Mouse (Mus musculus) heart, postnatal 0 days (tissue): Measurements from ENCODE around the gene Bbs9.
A peak's percentile ranks its signal among the peaks of the same experiment; 100 is the strongest.

Source experiments
- CTCF ChIP-seq: IDR thresholded peaks from 2 replicates; pipeline ENCODE4 v1.5.1; 2016; ENCODE audit warnings: antibody characterized with exemption, control low read depth, low read depth
- EP300 ChIP-seq: IDR thresholded peaks from 2 replicates; pipeline ENCODE4 v1.6.1; 2016; ENCODE audit warnings: antibody characterized with exemption, low read depth

GRCm38 (mm10) chr9:22532810-22533447, 57.4 kb downstream of the Bbs9 start:
- TF ChIP-seq CTCF (peak; percentile 65), EP300 (no peak)
